Comparison of ENCODE assay signal across 8 mouse cellular contexts in the genomic region with DNA sequence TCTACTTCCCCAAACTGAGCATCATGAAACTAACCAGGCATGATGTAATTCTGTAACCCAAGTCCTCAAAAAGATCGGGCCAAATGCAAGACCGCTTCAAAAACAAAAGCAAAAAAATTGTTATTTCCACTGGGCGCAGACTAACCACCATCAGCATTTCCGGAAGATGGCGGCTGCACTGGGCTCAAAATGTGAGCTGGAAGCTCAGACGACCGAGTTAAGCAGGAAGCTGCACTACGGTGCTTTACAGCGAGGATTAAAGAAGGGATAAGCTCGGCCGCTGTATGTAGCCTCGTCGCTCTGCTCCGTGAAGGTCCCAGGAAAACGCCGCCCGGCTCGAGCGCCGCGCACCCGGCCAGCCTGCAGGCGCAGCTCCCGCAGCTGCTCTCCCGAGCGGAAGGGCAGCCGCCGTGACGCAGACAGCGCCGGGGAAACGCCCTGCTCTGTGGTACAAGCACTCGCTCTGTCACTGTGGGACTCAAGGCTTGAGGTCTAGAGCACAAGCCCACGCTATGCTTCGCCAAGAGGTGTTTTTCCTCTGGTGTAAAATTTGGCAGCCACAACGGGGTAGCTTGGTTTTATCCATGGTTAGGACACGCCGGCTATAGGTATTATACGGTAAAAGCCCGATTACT. TPM values are rescaled to one million over a fixed set of nuclear protein-coding genes. Genes with fewer than 3 reads are reported as not detected.
DNase-seq lines count a peak whose midpoint lies in the region; ATAC-seq and TF ChIP-seq lines count a peak whose summit lies in the region.

No protein-coding gene starts in this region.

- H3K27ac ChIP-seq in forebrain, embryonic 10.5 days = peak overlapping the region; percentile 88
- peak overlapping the region; percentile 89 for H3K27ac ChIP-seq in heart, embryonic 15.5 days
- peak overlapping the region; percentile 76 for H3K27ac ChIP-seq in liver, embryonic 14.5 days
- H3K27ac ChIP-seq in stomach, embryonic 15.5 days = peak overlapping the region; percentile 97

- peaks cover 77% of the 10 kb centered on the region for H3K4me1 ChIP-seq in forebrain, embryonic 10.5 days
- peaks cover 64% of the 10 kb centered on the region for H3K4me1 ChIP-seq in heart, embryonic 15.5 days (replicated peaks)
- H3K4me1 ChIP-seq in liver, embryonic 14.5 days (replicated peaks; ENCODE audit: control insufficient read depth in 2 of 2, insufficient read depth in 2 of 2, low read length in 1 of 2) = peaks cover 29 to 32% of the 10 kb centered on the region in 2 experiments
- peaks cover 46% of the 10 kb centered on the region for H3K4me1 ChIP-seq in stomach, embryonic 15.5 days

- WGBS in forebrain, embryonic 10.5 days = under 1% methylated on average over 40 of the region's 40 CpGs
- under 1% methylated on average over 40 of the region's 40 CpGs for WGBS in heart, embryonic 15.5 days
- WGBS in liver, embryonic 14.5 days (ENCODE audit: insufficient replicate concordance) = under 1% methylated on average over 40 of the region's 40 CpGs
- under 1% methylated on average over 40 of the region's 40 CpGs for WGBS in stomach, embryonic 15.5 days

- peak; percentile 95 for DNase-seq in CD4-positive, CD25-positive, alpha-beta regulatory T cell, adult 2 months (ENCODE audit: low read depth, low spot score)
- peak; percentile 69 for DNase-seq in c-Kit-negative CD71-positive TER-119-positive erythroid progenitor cells, embryonic 14.5 days (ENCODE audit: low read depth, low spot score)
- DNase-seq in forebrain, embryonic 10.5 days (ENCODE audit: extremely low spot score, low spot score) = peak; percentile 80
- peak; percentile 86 to 94 for DNase-seq in kidney, postnatal 25 days
- DNase-seq in liver, embryonic 14.5 days (ENCODE audit: low read depth in 3 of 3, low spot score in 3 of 3) = peak; percentile 61 to 72 (median 65)
- peak; percentile 80 for DNase-seq in neural tube, embryonic 10.5 days (ENCODE audit: extremely low spot score, low spot score)

- peak overlapping the region; percentile 78 for H3K4me2 ChIP-seq in heart, embryonic 15.5 days
- peak overlapping the region; percentile 91 for H3K4me2 ChIP-seq in liver, embryonic 14.5 days (ENCODE audit: low read depth)
- H3K4me2 ChIP-seq in stomach, embryonic 15.5 days = peak overlapping the region; percentile 69

- H3K36me3 ChIP-seq in forebrain, embryonic 10.5 days (replicated peaks) = peaks cover 28% of the 10 kb centered on the region
- peaks cover 4% of the 10 kb centered on the region; the same call in 1 of the 2 replicates for H3K36me3 ChIP-seq in heart, embryonic 15.5 days
- H3K36me3 ChIP-seq in liver, embryonic 14.5 days (replicated peaks; ENCODE audit: control insufficient read depth, insufficient read depth, low read depth) = peaks cover 15% of the 10 kb centered on the region
- 0 out of 2 replicates have a peak, but pooled peaks cover 4% of the 10 kb centered on the region for H3K36me3 ChIP-seq in stomach, embryonic 15.5 days

- peak; percentile 87 for ATAC-seq in heart, embryonic 15.5 days (replicated peaks; ENCODE audit: insufficient number of reproducible peaks, insufficient read depth, low FRiP score, low read depth)
- ATAC-seq in liver, embryonic 14.5 days (ENCODE audit: insufficient read depth) = peak; percentile 88
- ATAC-seq in stomach, embryonic 15.5 days (ENCODE audit: insufficient read depth, low FRiP score, low read depth) = peak; percentile 90

- H3K9ac ChIP-seq in heart, embryonic 15.5 days = peak overlapping the region; percentile 64
- peak overlapping the region; percentile 85 for H3K9ac ChIP-seq in liver, embryonic 14.5 days (replicated peaks)
- peak overlapping the region; percentile 44 for H3K9ac ChIP-seq in stomach, embryonic 15.5 days

- no peaks in the 10 kb centered on the region for H3K9me3 ChIP-seq in forebrain, embryonic 10.5 days
- no peaks in the 10 kb centered on the region for H3K9me3 ChIP-seq in heart, embryonic 15.5 days (replicated peaks)
- H3K9me3 ChIP-seq in liver, embryonic 14.5 days (ENCODE audit: control insufficient read depth, low read length) = no peaks in the 10 kb centered on the region
- no peaks in the 10 kb centered on the region for H3K9me3 ChIP-seq in stomach, embryonic 15.5 days

- TF ChIP-seq CTCF in liver, embryonic 14.5 days (IDR thresholded peaks at IDR 0.05; ENCODE audit: low read depth) = 0 out of 2 replicates have a peak, but pooled peaks have one; percentile 9

- H3K27me3 ChIP-seq in forebrain, embryonic 10.5 days (ENCODE audit: poor library complexity, severe bottlenecking) = no peaks in the 10 kb centered on the region
- H3K27me3 ChIP-seq in heart, embryonic 15.5 days = no peaks in the 10 kb centered on the region
- H3K27me3 ChIP-seq in liver, embryonic 14.5 days (ENCODE audit: control insufficient read depth, insufficient read depth, low read length) = no peaks in the 10 kb centered on the region
- no peaks in the 10 kb centered on the region for H3K27me3 ChIP-seq in stomach, embryonic 15.5 days (replicated peaks)

- TF ChIP-seq EP300 in liver, embryonic 14.5 days (IDR thresholded peaks at IDR 0.05; ENCODE audit: low read depth) = no peak

- peak overlapping the region; percentile 56 for H3K4me3 ChIP-seq in forebrain, embryonic 10.5 days
- peak overlapping the region; percentile 59 for H3K4me3 ChIP-seq in heart, embryonic 15.5 days
- H3K4me3 ChIP-seq in liver, embryonic 14.5 days (ENCODE audit: insufficient read depth in 1 of 2, low read depth in 2 of 2, low read length in 2 of 2) = peak overlapping the region; percentile 87 to 100
- H3K4me3 ChIP-seq in stomach, embryonic 15.5 days (replicated peaks) = peak overlapping the region; percentile 59

RNA-seq across cellular contexts. Expression of a gene that starts 16.0 kb away (rescaled TPM):
- polyA plus RNA-seq in forebrain, embryonic 10.5 days (2016; fragmentation: Nextera tagmentation; extraction: Ambion mirVana) = 85.8 and 86.1 TPM in 2 replicates
- polyA plus RNA-seq in heart, embryonic 15.5 days (2015; fragmentation: Nextera tagmentation; extraction: Ambion mirVana) = 62.5 and 71.8 TPM in 2 replicates
- polyA plus RNA-seq in liver, embryonic 14.5 days (2012; rRNA removed) = 5.7 and 8.0 TPM in 2 replicates
- 24.7 and 25.0 TPM in 2 replicates for polyA plus RNA-seq in liver, embryonic 14.5 days (2014; fragmentation: Nextera tagmentation; extraction: Ambion mirVana)
- polyA plus RNA-seq in stomach, embryonic 15.5 days (2015; fragmentation: Nextera tagmentation; extraction: Ambion mirVana) = 95.2 and 99.7 TPM in 2 replicates

Comparison
In these comparisons a context has a peak if more than half of its experiments do, and no peak if none do; other contexts are left out.
1. Peak in every context shown above with its lines: DNase-seq, ATAC-seq, H3K4me3 ChIP-seq and H3K27ac ChIP-seq.